Mouse (Mus musculus) intestine, embryonic 16.5 days (tissue): ENCODE measurements at regions not wholly inside any gene's neighbourhood (a gene's known extent, or its start where the extent isn't known, plus 50 kb on each side); places are given as distances from the start of the nearest gene placed in this dataset.

ENCODE experiments used
- ATAC-seq: fragments of 200-750 bp; cut with Nextera tagmentation; 2 replicates; pipeline ENCODE4 v1.8.0; 2017; ENCODE audit warnings: moderate TSS enrichment, moderate library complexity
- H3K27ac ChIP-seq: fragments of 300-500 bp; sonication (generic); 2 replicates; pipeline ENCODE4 v1.5.1; 2014; ENCODE audit warnings: mild to moderate bottlenecking, low read length
- H3K27me3 ChIP-seq: fragments of 300-500 bp; sonication (generic); replicated peaks from 2 replicates; pipeline ENCODE4 v1.6.1; 2014; ENCODE audit warnings: low read length, control low read depth, mixed read lengths; ENCODE audit not compliant: control insufficient read depth, insufficient read depth
- H3K36me3 ChIP-seq: fragments of 300-500 bp; sonication (generic); 2 replicates; pipeline ENCODE4 v1.6.1; 2014; ENCODE audit warnings: low read length, control low read depth; ENCODE audit not compliant: control insufficient read depth, insufficient read depth
- H3K4me1 ChIP-seq: fragments of 300-500 bp; sonication (generic); 2 replicates; pipeline ENCODE4 v1.6.1; 2014; ENCODE audit warnings: low read length, control low read depth, mixed read lengths; ENCODE audit not compliant: control insufficient read depth, insufficient read depth
- H3K4me2 ChIP-seq: fragments of 300-500 bp; sonication (generic); 2 replicates; pipeline ENCODE4 v1.6.1; 2014; ENCODE audit warnings: low read depth, low read length, control low read depth
- H3K4me3 ChIP-seq: fragments of 300-500 bp; sonication (generic); 2 replicates; pipeline ENCODE4 v1.5.1; 2014; ENCODE audit warnings: mild to moderate bottlenecking, low read length
- H3K9ac ChIP-seq: fragments of 300-500 bp; sonication (generic); 2 replicates; pipeline ENCODE4 v1.6.1; 2014; ENCODE audit warnings: low read depth, low read length
- H3K9me3 ChIP-seq: fragments of 300-500 bp; sonication (generic); 2 replicates; pipeline ENCODE4 v1.6.1; 2016; ENCODE audit warnings: low read length, control low read depth; ENCODE audit not compliant: control insufficient read depth
- WGBS: fragments of 180-500 bp; shearing (Covaris S2); extraction: QIAGEN DNeasy Blood & Tissue Kit; methylation state at CpG from one replicate; pipeline ENCODE4 v1.1.7; 2014; 5-methylcytosine and 5-hydroxymethylcytosine counted together

DNA sequence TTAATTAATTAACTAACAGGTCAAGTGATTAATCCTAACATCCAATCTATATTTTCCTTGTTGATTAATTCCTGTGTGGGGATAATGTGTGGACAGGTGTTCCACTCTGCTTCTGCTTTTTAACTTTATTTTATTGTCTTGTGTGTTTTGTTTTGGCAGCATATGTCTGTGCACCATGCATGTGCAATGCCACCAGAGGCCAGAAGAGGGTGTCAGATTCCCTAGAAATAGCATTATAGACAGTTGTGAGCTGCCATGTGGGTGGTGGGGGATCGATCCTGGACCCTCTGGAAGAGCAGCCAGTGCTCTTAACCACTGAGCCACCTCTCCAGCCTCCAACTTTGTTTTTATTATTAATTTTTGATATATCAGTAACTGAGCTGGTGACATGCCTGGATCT is 65.6 kb downstream of the En1 start:
- no peak overlapping the region for H3K27ac ChIP-seq
- H3K27me3 ChIP-seq = no peaks in the 10 kb centered on the region
- H3K4me2 ChIP-seq = no peak overlapping the region
- no peaks in the 10 kb centered on the region for H3K36me3 ChIP-seq
- H3K9ac ChIP-seq = no peak overlapping the region
- 82% methylated on average over 1 of the region's 1 CpGs for WGBS
- no peaks in the 10 kb centered on the region for H3K9me3 ChIP-seq
- no peak overlapping the region for H3K4me3 ChIP-seq
- no peak for ATAC-seq
- no peaks in the 10 kb centered on the region for H3K4me1 ChIP-seq

DNA sequence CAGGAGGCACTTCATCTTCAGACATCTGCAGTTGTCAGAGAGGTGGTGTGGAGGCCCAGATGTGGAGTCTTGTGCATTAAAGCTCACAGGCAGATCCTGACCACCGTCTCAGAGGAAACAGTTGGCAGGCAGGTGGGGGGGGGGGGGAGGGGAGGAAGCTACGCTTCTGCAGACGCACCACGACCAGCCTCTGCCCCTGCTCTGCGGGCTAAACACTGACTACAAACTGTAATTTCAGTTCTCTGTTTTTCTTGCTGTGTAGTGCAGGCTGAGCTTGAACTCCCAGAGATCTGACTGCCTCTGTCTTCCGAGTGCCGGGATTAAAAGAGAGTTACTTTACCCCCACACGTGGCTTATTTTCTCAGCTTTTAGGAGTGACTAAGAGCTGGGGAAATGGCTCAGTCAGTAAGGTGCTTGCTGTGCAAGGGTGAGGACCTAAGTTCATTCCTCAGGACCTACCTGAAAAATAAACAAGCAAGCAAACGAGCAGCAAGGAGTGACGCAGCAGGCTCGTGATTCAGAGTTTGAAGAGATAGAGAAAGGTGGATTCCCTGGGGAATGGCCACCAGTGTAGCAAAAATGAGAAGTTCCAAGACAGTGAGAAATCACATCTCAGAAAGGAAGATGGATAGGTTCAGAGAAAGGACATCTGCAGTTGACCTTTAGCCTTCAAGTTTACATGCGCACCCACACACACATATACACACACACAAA is 81.5 kb downstream of the En1 start:
- Histone ChIP-seq H3K4me2 (no peak overlapping the region), H3K4me1 (no peaks in the 10 kb centered on the region), H3K4me3 (no peak overlapping the region), H3K9me3 (no peaks in the 10 kb centered on the region), H3K36me3 (no peaks in the 10 kb centered on the region), H3K27ac (no peak overlapping the region), H3K9ac (no peak overlapping the region), H3K27me3 (no peaks in the 10 kb centered on the region)
- 47% methylated on average over 12 of the region's 12 CpGs for WGBS
- ATAC-seq = no peak

DNA sequence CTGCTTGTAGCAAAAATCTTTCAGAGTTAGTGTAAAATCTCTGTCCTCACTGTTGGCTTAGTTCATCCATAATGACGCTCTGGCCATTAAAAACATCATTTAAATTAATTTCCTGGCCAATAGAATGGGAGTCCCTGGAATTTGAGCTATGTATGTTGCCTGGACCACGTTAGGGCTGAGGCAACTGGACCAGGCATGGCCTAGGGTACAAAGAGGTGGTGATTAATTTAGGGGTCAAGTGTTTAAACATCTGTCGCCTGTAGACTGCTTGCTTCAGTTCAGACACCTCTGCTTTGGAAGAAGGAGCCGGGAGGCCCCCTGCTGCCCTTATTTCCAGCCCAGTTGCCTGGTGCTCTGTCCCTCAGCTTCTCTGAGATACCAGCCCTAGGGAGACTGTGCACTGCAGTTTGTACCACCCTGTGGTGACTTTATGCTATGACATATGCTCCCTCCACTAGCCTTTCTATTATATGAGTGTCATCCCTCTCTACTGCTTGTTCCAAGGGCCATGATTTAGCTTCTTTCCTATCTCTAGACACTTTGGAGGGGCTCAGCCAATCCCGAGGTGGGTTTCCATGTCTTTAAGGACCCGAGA is 83.5 kb downstream of the En1 start:
- Histone ChIP-seq H3K9ac (no peak overlapping the region), H3K9me3 (no peaks in the 10 kb centered on the region), H3K4me3 (no peak overlapping the region), H3K27me3 (no peaks in the 10 kb centered on the region), H3K4me1 (no peaks in the 10 kb centered on the region), H3K36me3 (no peaks in the 10 kb centered on the region), H3K27ac (no peak overlapping the region), H3K4me2 (no peak overlapping the region)
- WGBS = 45% methylated on average over 6 of the region's 6 CpGs
- ATAC-seq = no peak

DNA sequence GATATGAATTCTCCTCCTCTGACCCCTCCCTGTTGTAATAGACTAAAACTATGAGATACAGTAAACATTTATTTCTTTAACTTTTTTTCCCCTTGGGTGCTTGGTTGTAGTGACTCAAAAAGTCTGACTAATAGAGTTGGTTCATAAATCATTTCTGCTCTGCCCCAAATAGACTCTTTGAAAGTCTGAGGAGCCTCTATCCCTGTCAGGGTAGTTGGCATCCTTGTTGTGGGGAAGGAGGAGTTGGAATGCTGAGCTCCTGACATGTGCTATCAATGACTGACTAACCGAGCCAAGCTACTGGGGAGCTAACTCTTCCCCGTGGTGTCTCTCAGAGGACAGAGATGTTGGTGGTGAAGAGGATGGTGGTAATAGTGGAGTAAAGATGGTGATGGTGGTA is 89.4 kb downstream of the En1 start:
- Histone ChIP-seq H3K4me3 (no peak overlapping the region), H3K4me1 (no peaks in the 10 kb centered on the region), H3K9ac (no peak overlapping the region), H3K9me3 (0 out of 2 replicates have a peak, but pooled peaks cover 3% of the 10 kb centered on the region), H3K4me2 (no peak overlapping the region), H3K27ac (no peak overlapping the region), H3K27me3 (no peaks in the 10 kb centered on the region), H3K36me3 (no peaks in the 10 kb centered on the region)
- 82% methylated on average over 2 of the region's 2 CpGs for WGBS
- no peak for ATAC-seq

DNA sequence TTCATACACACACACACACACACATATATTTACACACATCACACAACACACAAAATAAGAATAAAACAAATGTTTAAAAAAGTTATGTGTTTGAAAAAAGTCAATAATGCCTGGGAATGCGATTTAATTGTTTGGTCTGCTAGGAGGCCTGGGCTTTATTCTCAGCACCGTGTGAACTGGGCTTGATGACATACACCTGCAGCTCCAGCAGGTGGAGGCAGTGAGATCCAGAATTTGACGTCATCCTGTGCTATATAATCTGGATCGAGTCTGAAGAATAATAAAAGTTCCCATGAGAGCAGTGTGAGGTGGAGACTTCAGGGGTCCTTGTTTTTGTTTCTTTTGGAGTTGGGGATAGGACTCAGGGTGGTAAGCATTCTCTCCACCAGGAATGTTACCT is 96.0 kb downstream of the En1 start:
- H3K4me2 ChIP-seq = no peak overlapping the region

DNA sequence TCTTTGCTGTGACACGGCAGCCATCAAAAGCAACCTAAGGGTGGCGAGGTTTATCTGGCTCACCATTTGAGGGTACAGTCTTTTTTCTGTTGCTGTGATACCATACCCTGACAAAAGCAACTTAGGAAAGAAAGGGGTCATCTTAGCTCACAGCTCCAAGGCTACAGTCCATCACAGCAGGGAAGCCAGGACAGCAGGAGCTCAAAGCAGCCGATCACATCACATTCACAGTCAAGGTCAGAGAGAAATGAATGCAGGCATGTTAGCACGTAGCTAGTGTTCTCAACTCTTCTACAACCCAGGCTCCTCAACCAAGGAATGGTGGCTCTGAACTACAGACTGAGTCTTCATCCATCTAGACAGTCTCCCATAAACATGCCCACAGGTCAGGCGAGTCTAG is 102.0 kb downstream of the En1 start:
- H3K9ac ChIP-seq = no peak overlapping the region
- H3K9me3 ChIP-seq = no peaks in the 10 kb centered on the region
- no peaks in the 10 kb centered on the region for H3K36me3 ChIP-seq
- H3K4me1 ChIP-seq = no peaks in the 10 kb centered on the region
- H3K4me3 ChIP-seq = no peak overlapping the region
- no peak overlapping the region for H3K4me2 ChIP-seq
- ATAC-seq = no peak
- no peaks in the 10 kb centered on the region for H3K27me3 ChIP-seq
- no peak overlapping the region for H3K27ac ChIP-seq
- 71% methylated on average over 5 of the region's 5 CpGs for WGBS

More for the DNA sequence above, 96.0 kb downstream of the En1 start:
- WGBS = 76% methylated on average over 4 of the region's 4 CpGs
- Histone ChIP-seq H3K4me1 (no peaks in the 10 kb centered on the region), H3K27me3 (no peaks in the 10 kb centered on the region), H3K9me3 (0 out of 2 replicates have a peak, but pooled peaks cover 3% of the 10 kb centered on the region), H3K36me3 (no peaks in the 10 kb centered on the region), H3K4me3 (no peak overlapping the region), H3K27ac (no peak overlapping the region), H3K9ac (no peak overlapping the region)
- ATAC-seq = no peak

DNA sequence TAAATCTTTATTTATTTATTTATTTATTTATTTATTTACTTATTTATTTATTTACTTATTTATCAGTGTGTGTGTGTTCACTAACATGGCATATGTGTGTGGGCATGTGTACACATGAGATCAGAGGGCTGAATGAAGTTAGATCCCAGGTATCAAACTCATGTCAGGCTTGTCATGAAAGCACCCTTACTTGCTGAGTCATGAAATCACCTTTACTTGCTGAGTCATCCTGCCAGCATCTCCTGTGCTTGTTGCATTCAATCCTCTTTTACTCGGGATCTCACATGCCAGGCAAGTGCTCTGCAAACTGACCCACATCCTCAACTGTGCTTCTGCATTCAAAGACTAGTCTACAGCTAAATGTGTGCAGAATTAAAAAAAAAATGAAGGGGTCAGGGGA is 103.8 kb downstream of the En1 start:
- H3K4me3 ChIP-seq = no peak overlapping the region
- no peaks in the 10 kb centered on the region for H3K27me3 ChIP-seq
- WGBS = 63% methylated on average over 1 of the region's 1 CpGs
- no peaks in the 10 kb centered on the region for H3K9me3 ChIP-seq
- no peak overlapping the region for H3K4me2 ChIP-seq
- no peaks in the 10 kb centered on the region for H3K36me3 ChIP-seq
- no peak overlapping the region for H3K27ac ChIP-seq
- ATAC-seq = no peak
- no peaks in the 10 kb centered on the region for H3K4me1 ChIP-seq
- H3K9ac ChIP-seq = no peak overlapping the region

DNA sequence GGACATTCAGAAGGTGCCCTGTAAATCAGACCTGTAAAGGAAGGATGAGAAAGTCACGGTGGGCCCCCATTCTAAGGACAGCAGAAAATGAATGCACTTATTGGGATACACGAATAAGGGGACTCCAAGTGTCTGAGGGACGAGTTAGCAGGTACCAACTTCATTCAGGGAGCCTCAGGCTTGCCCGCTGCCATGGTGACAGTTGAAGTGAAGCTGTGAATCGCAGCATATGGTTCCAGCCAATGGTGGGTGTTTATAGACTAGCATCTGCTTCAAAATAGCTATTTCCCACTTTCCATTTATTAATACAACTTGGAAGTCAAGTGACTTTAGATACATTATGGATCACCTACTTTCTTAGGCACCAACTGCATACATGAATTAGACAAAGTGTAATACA is 106.3 kb downstream of the En1 start:
- 73% methylated on average over 5 of the region's 5 CpGs for WGBS
- Histone ChIP-seq H3K4me1 (no peaks in the 10 kb centered on the region), H3K9ac (no peak overlapping the region), H3K36me3 (no peaks in the 10 kb centered on the region), H3K27ac (no peak overlapping the region), H3K9me3 (no peaks in the 10 kb centered on the region), H3K4me2 (no peak overlapping the region), H3K27me3 (no peaks in the 10 kb centered on the region), H3K4me3 (no peak overlapping the region)
- no peak for ATAC-seq

DNA sequence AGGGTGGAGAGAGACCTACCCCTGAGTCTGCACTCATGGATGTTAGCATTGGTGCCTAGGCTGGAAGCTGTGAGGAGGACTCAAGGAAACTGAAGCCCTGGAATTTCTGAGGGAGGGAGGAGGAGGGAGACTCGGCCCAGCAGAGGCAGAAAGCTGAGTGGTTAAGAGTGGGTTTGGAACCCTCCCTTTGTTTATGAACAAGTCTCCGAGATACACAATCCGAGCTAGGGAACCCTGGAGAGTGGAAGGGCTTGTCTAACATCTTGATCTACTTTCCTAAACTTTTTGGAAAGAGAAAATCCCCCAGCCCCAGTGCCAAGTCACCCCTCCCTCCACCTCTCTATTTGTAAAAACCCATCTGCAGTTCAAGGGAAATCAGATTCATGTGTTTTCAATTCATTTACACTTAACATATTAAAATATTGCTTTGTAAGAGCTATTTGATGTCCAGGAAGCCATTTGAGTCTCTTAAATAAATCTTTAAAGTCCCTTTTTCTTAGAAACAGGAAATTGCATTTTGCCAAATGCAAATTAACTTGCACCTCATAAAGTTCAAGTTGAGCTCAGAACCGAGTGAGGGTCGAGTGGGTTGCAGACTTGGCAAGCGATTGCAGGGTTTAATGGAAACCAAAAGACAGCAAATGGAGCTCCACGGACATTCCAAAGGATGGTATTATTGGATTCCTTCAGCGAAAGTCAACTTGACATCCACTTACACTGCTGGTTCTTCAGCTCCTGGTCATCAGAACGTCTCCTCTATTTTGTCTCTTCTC is 113.1 kb downstream of the En1 start:
- H3K9ac ChIP-seq = no peak overlapping the region
- no peaks in the 10 kb centered on the region for H3K4me1 ChIP-seq
- 58% methylated on average over 9 of the region's 9 CpGs for WGBS
- ATAC-seq = no peak
- no peak overlapping the region for H3K4me3 ChIP-seq
- H3K9me3 ChIP-seq = no peaks in the 10 kb centered on the region
- H3K27ac ChIP-seq = no peak overlapping the region
- no peaks in the 10 kb centered on the region for H3K27me3 ChIP-seq
- no peak overlapping the region for H3K4me2 ChIP-seq
- H3K36me3 ChIP-seq = no peaks in the 10 kb centered on the region
